Mouse (Mus musculus) CH12.LX (cell line): ENCODE data around the gene 9130213A22Rik. TPM values are rescaled to one million over a fixed set of nuclear protein-coding genes. Genes with fewer than 3 reads are reported as not detected.
A peak's percentile ranks its signal among the peaks of the same experiment; 100 is the strongest.

ENCODE experiments used
- DNase-seq: peaks from one replicate; pipeline ENCODE4 v3.0.0-alpha.2; 2013; ENCODE audit errors: extremely low read depth
- H3K27ac ChIP-seq: 2 replicates; pipeline ENCODE4 v1.5.1; 2012; ENCODE audit warnings: low read depth, mild to moderate bottlenecking, control low read depth, moderate library complexity; ENCODE audit not compliant: insufficient read depth
- H3K27me3 ChIP-seq: replicated peaks from 2 replicates; pipeline ENCODE3; 2012; ENCODE audit warnings: inconsistent platforms
- H3K36me3 ChIP-seq, 2 experiments: replicated peaks in 1 of 2; 2 replicates each; pipeline versions ENCODE3 to v1.6.1; 2012; ENCODE audit warnings: inconsistent platforms in 1 of 2, low read length in 1 of 2, mild to moderate bottlenecking in 1 of 2, mixed read lengths in 1 of 2, moderate library complexity in 1 of 2; ENCODE audit not compliant: control insufficient read depth in 1 of 2, insufficient read depth in 1 of 2
- H3K4me1 ChIP-seq, 2 experiments: 2 replicates each; pipeline ENCODE4 v1.6.1; 2012; ENCODE audit warnings: inconsistent platforms in 1 of 2, moderate library complexity in 1 of 2; ENCODE audit not compliant: insufficient read depth in 2 of 2, control insufficient read depth in 1 of 2
- H3K4me2 ChIP-seq: 2 replicates; pipeline ENCODE4 v1.6.1; 2012; ENCODE audit warnings: low read depth, mild to moderate bottlenecking, control low read depth; ENCODE audit not compliant: poor library complexity, insufficient read depth, severe bottlenecking
- H3K4me3 ChIP-seq, 3 experiments: fragments of 150-350 bp in 1 of 3; sonication (generic) in 1 of 3; replicated peaks in 1 of 3; 2 replicates each; pipeline versions ENCODE3 to v1.5.1; 2011 to 2012; ENCODE audit warnings: low read depth in 2 of 3, low read length in 2 of 3, mild to moderate bottlenecking in 2 of 3, moderate library complexity in 2 of 3, control low read depth in 1 of 3, improper control_type of control experiment in 1 of 3, inconsistent platforms in 1 of 3, mixed read lengths in 1 of 3; ENCODE audit not compliant: poor library complexity in 1 of 3
- H3K79me2 ChIP-seq: replicated peaks from 2 replicates; pipeline ENCODE4 v1.6.1; 2012; ENCODE audit warnings: mild to moderate bottlenecking, moderate library complexity; ENCODE audit not compliant: control insufficient read depth, poor library complexity, insufficient read depth, severe bottlenecking; ENCODE audit errors: extremely low read depth
- H3K9ac ChIP-seq: 2 replicates; pipeline ENCODE4 v1.6.1; 2012; ENCODE audit warnings: low read depth, mild to moderate bottlenecking, control low read depth, moderate library complexity; ENCODE audit not compliant: insufficient read depth
- H3K9me3 ChIP-seq: replicated peaks from 2 replicates; pipeline ENCODE3; 2012; ENCODE audit warnings: low read length, inconsistent platforms, mixed read lengths
- BHLHE40 ChIP-seq: IDR thresholded peaks from 2 replicates; pipeline ENCODE4 v1.6.1; 2011; ENCODE audit warnings: mild to moderate bottlenecking, low read depth, low read length, improper control_type of control experiment
- CHD1 ChIP-seq: IDR thresholded peaks from 2 replicates; pipeline ENCODE4 v1.6.1; 2012; ENCODE audit warnings: low read depth, low read length, improper control_type of control experiment, inconsistent platforms
- CHD2 ChIP-seq: IDR thresholded peaks from 2 replicates; pipeline ENCODE4 v1.6.1; 2011; ENCODE audit warnings: low read length, improper control_type of control experiment
- CTCF ChIP-seq, 2 experiments: IDR thresholded peaks in 1 of 2; conservative IDR thresholded peaks in 1 of 2; 2 replicates each; pipeline ENCODE4 v1.5.1; 2011 to 2012; ENCODE audit warnings: low read depth in 2 of 2, low read length in 2 of 2, improper control_type of control experiment in 1 of 2, inconsistent platforms in 1 of 2, mild to moderate bottlenecking in 1 of 2, moderate library complexity in 1 of 2
- EP300 ChIP-seq: IDR thresholded peaks from 2 replicates; pipeline ENCODE4 v1.6.1; 2011; ENCODE audit warnings: low read length, improper control_type of control experiment
- HCFC1 ChIP-seq: IDR thresholded peaks from 2 replicates; pipeline ENCODE4 v1.6.1; 2012; ENCODE audit warnings: low read depth, mild to moderate bottlenecking, inconsistent platforms, low read length, improper control_type of control experiment
- IRF4 ChIP-seq: IDR thresholded peaks from 2 replicates; pipeline ENCODE4 v1.6.1; 2014; ENCODE audit warnings: low read depth, mild to moderate bottlenecking, inconsistent platforms, low read length, improper control_type of control experiment
- MAX ChIP-seq: IDR thresholded peaks from 2 replicates; pipeline ENCODE4 v1.6.1; 2011; ENCODE audit warnings: low read length, improper control_type of control experiment
- MAZ ChIP-seq: IDR thresholded peaks from 2 replicates; pipeline ENCODE4 v1.6.1; 2012; ENCODE audit warnings: low read depth, mild to moderate bottlenecking, inconsistent platforms, low read length, improper control_type of control experiment, moderate library complexity
- MEF2A ChIP-seq: IDR thresholded peaks from 2 replicates; pipeline ENCODE4 v1.6.1; 2014; ENCODE audit warnings: low read depth, mild to moderate bottlenecking, inconsistent platforms, low read length, improper control_type of control experiment, borderline replicate concordance
- MXI1 ChIP-seq: IDR thresholded peaks from 2 replicates; pipeline ENCODE4 v1.6.1; 2011; ENCODE audit warnings: mild to moderate bottlenecking, low read depth, low read length, improper control_type of control experiment
- MYC ChIP-seq: IDR thresholded peaks from 2 replicates; pipeline ENCODE4 v1.6.1; 2011; ENCODE audit warnings: low read depth, mild to moderate bottlenecking, improper control_type of control experiment, low read length
- NELFE ChIP-seq: IDR thresholded peaks from 2 replicates; pipeline ENCODE4 v1.6.1; 2011; ENCODE audit warnings: low read depth, low read length, improper control_type of control experiment
- NRF1 ChIP-seq: IDR thresholded peaks from 2 replicates; pipeline ENCODE4 v1.6.1; 2014; ENCODE audit warnings: low read depth, mild to moderate bottlenecking, inconsistent platforms, low read length, improper control_type of control experiment, moderate library complexity
- PAX5 ChIP-seq: IDR thresholded peaks from 2 replicates; pipeline ENCODE4 v1.6.1; 2012; ENCODE audit warnings: low read length, inconsistent platforms, mixed read lengths
- POLR2A ChIP-seq: IDR thresholded peaks from 2 replicates; pipeline ENCODE4 v1.6.1; 2011; ENCODE audit warnings: low read depth, mild to moderate bottlenecking, improper control_type of control experiment, low read length
- SIN3A ChIP-seq: IDR thresholded peaks from 2 replicates; pipeline ENCODE4 v1.6.1; 2012; ENCODE audit warnings: low read length, improper control_type of control experiment, inconsistent platforms
- TCF12 ChIP-seq: IDR thresholded peaks from 2 replicates; pipeline ENCODE4 v1.6.1; 2014; ENCODE audit warnings: low read depth, mild to moderate bottlenecking, inconsistent platforms, low read length, improper control_type of control experiment
- UBTF ChIP-seq: IDR thresholded peaks from 2 replicates; pipeline ENCODE4 v1.6.1; 2012; ENCODE audit warnings: low read depth, mild to moderate bottlenecking, inconsistent platforms, low read length, improper control_type of control experiment, moderate library complexity
- ZC3H11A ChIP-seq: IDR thresholded peaks from 2 replicates; pipeline ENCODE4 v1.6.1; 2012; ENCODE audit warnings: low read depth, mild to moderate bottlenecking, inconsistent platforms, low read length, improper control_type of control experiment
- dilution Hi-C: fragments of 300-500 bp; cut with MboI; formaldehyde crosslinking; loops from 2 replicates; pipeline ENCODE4 v1.14.3; 2020; ENCODE audit warnings: low sequenced_read_pairs; ENCODE audit not compliant: extremely low pct_unique_long_range_greater_than_20kb, extremely low pct_ligation_motif_present
- in situ Hi-C: fragments of 300-500 bp; cut with MboI; formaldehyde crosslinking; loops from 3 replicates; pipeline ENCODE4 v1.14.3; 2019; ENCODE audit warnings: low sequenced_read_pairs, low pct_ligation_motif_present, low pct_unique_long_range_greater_than_20kb, mixed read lengths
- polyA plus RNA-seq: library from polyadenylated mRNA; unstranded; fragments of >175 nt; gene quantifications from 2 replicates; pipeline ENCODE4 v1.2.1, GENCODE M21; 2012; ENCODE audit warnings: low read depth; ENCODE audit not compliant: insufficient read length
- total RNA-seq, 2 experiments: library from RNA; depleted of rRNA; stranded (reverse); fragments of 300-350 nt in 1 of 2; fragments of >200 nt in 1 of 2; gene quantifications; 2 replicates each; pipeline ENCODE4 v1.2.3; 2012 to 2014

The 9130213A22Rik gene
- total and polyA plus RNA-seq, 3 experiments: not detected

- peak; percentile 27 for DNase-seq
- TF ChIP-seq HCFC1 (0 out of 2 replicates have a peak, but pooled peaks have one; percentile 14), SIN3A (peak; percentile 2; the same call in 1 of the 2 replicates), NRF1 (no peak), BHLHE40 (no peak), CHD2 (peak; percentile 64; the same call in 1 of the 2 replicates), ZC3H11A (no peak), MEF2A (peak; percentile 10; the same call in 1 of the 2 replicates), PAX5 (no peak), UBTF (no peak), EP300 (no peak), CTCF (conservative IDR thresholded peaks at IDR 0.05 in 1 of 2, IDR thresholded peaks at IDR 0.05 in 1 of 2; ENCODE audit: low read depth in 2 of 2, low read length in 2 of 2) (no peak), TCF12 (no peak), NELFE (no peak), MAZ (0 out of 2 replicates have a peak, but pooled peaks have one; percentile 55), CHD1 (no peak; the same call in 1 of the 2 replicates), POLR2A (no peak), IRF4 (no peak; the same call in 1 of the 2 replicates)
- peak overlapping the region; percentile 68 for H3K9ac ChIP-seq
- H3K79me2 ChIP-seq: no peaks in the 10 kb centered on the region
- dilution Hi-C loops: no loop called here
- no peaks in the 10 kb centered on the region for H3K9me3 ChIP-seq
- H3K27me3 ChIP-seq: peaks cover 61% of the 10 kb centered on the region
- H3K27ac ChIP-seq: no peak overlapping the region
- H3K4me3 ChIP-seq: peak overlapping the region; percentile 69 to 97 (median 76)
- peaks cover 5 to 52% of the 10 kb centered on the region in 2 experiments for H3K4me1 ChIP-seq
- in situ Hi-C loops: no loop called here
- peak overlapping the region; percentile 78 for H3K4me2 ChIP-seq
- H3K36me3 ChIP-seq: no peaks in the 10 kb centered on the region
Observed at GRCm38 (mm10) chr11:69121741-69122335, 551 bp downstream of the 9130213A22Rik start.

GRCm38 (mm10) chr11:69121001-69121740 lies 1.2 kb downstream of the 9130213A22Rik start:
- H3K27ac ChIP-seq: no peak overlapping the region
- H3K9me3 ChIP-seq: no peaks in the 10 kb centered on the region
- peak overlapping the region; percentile 52 to 76 (median 69) for H3K4me3 ChIP-seq
- H3K9ac ChIP-seq: peak overlapping the region; percentile 68; the same call in 1 of the 2 replicates
- H3K27me3 ChIP-seq: peaks cover 60% of the 10 kb centered on the region
- no peaks in the 10 kb centered on the region for H3K36me3 ChIP-seq
- in situ Hi-C loops: no loop called here
- no peaks in the 10 kb centered on the region for H3K79me2 ChIP-seq
- H3K4me2 ChIP-seq: peak overlapping the region; percentile 78
- dilution Hi-C loops: no loop called here
- DNase-seq: no peak
- peaks cover 3 to 45% of the 10 kb centered on the region in 2 experiments for H3K4me1 ChIP-seq
- TF ChIP-seq NRF1 (0 out of 2 replicates have a peak, but pooled peaks have one; percentile 22), MXI1 (0 out of 2 replicates have a peak, but pooled peaks have one; percentile 39), MYC (0 out of 2 replicates have a peak, but pooled peaks have one; percentile 37), BHLHE40 (no peak), MAX (0 out of 2 replicates have a peak, but pooled peaks have one; percentile 35)
- TF ChIP-seq, all 38 proteins: peak for 4
